Mouse (Mus musculus): ENCODE measurements around the gene Csrnp2.
A peak's percentile ranks its signal among the peaks of the same experiment; 100 is the strongest.

The Csrnp2 gene

DNA sequence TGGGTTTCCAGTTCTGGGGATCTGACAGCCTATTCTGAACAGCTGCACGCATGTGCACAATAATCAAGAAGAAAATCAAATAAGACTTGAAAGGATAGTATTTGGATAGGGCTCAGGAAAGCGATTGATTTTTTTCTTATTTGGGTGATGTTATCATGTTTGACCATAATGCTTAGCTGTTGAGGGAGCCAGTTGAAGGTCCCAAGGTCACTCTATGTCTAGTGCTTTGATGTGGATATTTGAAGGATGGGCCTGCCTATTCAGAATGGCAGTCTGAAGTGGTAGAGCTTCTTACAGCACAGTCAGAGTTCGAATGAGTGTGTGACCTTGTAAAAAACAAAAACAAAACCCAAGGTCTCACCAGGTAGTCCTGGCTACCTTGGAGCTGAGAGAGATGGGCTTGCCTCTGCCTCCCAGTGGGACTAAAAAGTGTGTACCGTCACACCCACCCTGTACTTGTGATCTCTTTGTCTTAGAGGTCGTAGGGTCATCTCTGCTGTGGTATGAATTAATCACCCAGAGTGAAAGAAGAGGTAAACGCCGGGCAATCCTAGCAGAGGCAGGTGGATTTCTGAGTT, 21.3 kb downstream of the Csrnp2 start:
- DNase-seq, result no peak

DNA sequence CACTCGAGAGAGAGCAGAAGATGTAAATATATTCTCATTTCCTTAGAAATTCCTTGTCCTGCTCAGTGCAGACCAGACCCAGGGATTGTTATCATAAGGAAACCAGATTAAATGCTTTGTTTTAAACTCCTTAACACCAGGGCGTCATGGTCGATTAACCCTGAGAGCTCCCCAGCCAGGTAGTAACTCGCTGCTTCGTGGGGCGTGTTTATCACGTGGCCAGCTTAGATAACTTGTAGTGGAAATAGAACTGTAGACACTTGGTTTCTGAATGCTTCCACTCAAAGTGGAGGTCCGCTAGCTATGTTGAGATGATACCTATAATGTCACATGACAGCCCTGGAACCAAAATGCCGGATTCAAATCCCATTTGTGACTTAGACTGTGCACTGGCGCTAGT, 25.3 kb downstream of the Csrnp2 start:
- no peak for DNase-seq

DNA sequence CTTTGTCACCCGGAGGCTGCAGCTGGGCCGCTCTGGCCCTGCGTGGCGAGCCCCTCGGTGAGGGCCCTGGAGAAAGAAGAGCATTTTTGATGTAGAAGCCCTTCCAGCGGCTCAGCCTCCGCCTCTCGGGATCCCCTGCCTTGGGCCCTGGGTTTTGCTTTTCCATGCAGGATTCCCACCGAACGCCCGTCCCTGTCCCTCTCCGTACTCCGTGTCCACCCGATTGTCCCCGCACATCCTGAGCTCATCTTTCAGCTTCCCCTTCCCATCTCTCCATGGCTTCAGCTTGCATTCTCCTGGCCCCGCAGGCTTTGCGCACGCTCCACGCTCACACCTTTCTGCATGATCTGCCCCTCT, 26.1 kb downstream of the Csrnp2 start:
- no peak for DNase-seq

DNA sequence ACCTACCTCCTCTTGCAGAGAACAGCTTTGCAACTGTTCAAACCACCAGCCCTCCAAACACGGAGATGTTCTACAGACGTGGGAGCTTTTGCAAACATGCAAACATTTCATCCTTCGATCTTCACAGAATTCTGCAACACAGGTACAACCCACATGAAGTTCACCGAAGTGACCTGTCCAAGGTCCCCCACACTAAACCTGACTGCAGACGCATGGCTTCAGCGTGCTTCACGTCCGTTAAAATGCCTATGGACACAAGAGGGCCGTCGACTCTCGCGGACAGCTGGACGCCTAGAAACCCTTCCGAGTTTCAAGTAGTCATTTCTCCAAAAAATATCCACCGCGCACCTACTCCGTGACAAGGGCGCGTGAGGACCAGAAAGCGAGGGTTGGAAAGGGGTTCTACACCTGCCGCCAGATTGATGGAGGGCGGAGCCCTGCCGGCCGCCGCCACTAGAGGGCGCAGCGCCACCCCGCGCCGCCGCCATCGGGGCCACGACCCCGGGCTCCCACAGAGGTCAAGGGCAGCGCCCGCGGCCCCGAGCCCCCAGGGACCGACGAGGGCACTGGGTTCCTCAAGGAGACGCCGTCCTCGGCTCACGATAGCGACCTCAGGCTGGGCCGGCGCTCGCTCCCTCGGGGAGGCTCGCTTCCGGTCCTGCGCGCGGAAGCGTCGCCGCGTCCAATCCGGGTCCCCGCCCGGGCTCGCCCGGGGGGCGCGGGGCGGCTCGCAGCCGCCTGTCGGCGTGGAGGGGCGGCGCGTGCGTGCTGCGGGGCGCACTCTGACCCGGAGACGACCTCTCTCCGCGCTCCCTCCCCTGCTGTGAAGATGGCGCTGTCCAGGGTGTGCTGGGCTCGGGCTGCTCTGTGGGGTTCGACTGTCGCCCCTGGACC, 26.7 kb downstream of the Csrnp2 start, which contains the start of gene Letmd1:
Gene Letmd1, plus strand, starts transcription at position 729 of the 894 bp plus-strand sequence.
- DNase-seq, result peak; percentile 90

DNA sequence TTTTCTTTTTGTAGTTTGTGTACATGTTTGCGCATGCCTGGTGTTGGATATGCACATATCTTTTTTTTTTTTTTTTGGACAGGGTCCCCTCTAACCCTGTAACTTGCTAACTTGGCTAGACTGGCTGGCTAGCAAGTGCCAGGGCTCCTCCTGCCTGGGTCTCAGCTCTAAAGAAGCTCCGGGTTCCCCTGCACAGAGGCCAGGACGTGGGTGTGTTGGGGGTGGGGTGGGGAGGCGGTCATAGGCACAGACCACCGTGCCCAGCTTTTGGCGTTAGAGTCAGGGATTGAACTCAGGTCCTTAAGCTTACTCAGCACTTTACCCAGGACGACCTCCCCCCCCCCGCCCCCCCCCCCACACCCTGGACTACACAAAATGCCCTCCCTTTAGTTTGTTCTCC, 27.6 kb downstream of the Csrnp2 start:
- DNase-seq, result no peak

DNA sequence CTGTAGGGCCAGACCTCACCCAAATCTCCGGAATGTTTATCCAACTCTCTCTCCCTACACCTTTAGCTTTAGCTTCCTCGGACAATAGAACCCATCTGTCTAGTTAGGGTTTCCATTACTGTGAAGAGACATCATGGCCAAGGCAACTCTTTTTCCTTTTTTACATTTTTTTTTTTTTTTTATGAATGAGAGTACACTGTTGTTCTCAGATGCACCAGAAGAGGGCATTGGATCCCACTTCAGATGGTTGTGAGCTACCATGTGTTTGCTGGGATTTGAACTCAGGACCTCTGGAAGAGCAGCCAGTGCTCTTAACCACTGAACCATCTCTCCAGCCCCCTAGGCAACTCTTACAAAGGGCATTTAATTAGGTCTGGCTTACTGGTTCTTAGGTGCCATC, 29.9 kb downstream of the Csrnp2 start:
- no peak for DNase-seq

DNA sequence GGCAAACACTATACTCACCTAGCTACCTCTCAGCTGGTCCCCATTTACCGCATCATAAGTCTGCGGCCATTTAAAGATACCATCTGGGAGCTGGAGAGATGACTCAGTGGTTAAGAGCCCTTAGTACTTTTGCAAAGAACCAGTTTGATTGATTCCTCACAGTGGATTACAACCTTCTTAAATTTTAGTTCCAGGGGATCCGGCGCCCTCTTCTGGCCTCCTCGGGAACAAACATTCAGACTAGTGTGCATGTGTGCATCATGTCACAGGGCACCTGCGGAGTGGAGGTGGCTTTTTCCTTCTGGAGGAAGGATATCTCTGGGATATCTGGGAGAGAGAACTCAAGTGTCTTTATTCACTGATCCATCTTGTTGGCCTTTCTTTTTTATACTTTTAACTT, 31.6 kb downstream of the Csrnp2 start:
- peak; percentile 79 for DNase-seq

DNA sequence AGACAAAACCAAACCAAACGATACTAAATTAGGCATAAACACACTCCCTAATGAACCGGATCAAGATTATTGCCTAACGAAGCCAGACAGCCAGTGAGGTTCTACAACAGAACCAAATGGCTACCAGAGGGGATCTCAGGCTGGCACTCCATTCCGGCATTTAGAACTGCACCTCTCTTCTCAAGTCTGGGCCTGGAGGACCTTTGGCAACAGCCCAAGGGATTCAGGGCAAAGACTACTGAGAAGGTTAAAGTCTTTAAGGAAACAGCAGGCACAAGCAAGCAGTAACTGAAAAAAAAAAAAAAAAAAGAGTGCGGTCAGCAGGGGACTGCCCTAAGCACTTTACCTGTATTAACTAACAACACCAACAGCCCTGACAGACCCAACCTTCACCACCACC, 33.2 kb downstream of the Csrnp2 start:
- no peak for DNase-seq

DNA sequence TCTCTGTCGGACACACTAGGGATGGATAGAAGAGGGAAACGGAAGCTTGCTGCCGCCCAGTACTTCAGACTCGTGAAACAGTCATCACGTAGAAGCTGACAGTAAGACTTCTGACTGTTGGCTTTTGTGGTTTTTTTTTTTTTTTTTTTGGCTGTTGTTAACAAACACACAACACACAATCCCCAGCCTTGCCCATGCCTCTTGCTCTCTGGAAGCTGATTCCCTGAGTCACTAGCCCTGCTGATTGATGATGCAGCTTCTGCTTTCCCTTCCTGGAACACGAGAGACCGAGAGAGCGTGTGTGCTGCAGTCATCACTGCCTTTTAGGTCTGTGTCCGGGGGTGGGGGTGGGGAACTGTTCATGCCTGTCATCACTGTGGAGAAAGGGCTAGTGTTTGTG, 33.6 kb downstream of the Csrnp2 start:
- no peak for DNase-seq

DNA sequence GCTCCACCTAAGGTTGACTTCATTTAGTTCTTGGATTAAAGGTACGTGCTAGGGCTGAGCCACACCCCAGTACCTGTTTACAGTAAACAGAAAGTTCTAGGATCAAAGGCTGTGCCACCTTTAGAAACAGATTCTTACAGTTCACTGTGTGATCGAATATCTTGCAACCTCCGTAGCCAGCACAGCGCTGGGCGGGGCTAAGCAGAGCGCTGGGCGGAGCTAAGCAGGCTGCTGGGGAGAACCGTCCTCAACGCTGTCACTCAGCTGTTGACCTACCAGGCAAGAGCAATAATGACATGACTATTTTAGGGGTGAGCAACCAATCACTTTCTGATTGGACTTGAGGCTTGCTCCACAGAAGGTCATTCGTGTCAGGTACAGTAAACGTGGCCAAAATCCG, 34.3 kb downstream of the Csrnp2 start:
- DNase-seq, result no peak

DNA sequence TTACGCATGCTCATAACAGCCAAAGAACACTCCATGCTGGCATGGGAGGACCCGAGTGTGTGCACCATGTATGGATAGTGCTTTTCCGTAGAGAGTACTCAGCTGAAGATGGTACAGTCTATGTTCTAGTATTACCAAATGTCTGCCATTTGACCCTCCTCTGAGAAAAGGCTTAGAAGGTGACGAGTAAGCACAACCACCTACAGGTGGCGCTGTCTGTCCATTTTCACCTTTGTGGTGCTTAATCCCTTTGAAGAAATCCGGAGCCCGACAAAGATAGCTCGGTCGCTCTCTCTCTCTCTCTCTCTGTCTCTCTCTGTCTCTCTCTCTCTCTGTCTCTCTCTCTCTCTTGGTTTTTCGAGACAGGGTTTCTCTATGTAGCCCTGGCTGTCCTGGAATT, 37.2 kb downstream of the Csrnp2 start:
- DNase-seq, result peak; percentile 69

DNA sequence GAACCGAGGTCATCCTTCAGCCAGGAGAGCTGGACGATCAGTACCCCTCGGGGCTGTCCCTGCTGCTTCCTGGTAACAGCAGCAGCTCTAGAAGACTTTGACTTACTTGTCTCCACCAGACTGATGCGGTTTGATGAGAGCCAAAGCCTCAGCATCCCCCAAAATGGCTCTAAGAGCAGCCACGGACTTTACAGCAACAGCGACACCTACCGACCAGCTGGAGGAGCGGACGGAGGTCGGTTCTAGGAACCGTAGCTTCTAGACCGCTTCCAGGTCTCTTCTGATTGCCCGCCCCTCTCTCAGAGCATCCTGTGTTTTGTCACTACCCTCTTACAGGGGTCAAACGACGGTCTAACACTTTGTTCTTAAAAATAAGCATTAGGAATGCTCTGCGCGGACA, 37.9 kb downstream of the Csrnp2 start:
- DNase-seq, result peak; percentile 87

DNA sequence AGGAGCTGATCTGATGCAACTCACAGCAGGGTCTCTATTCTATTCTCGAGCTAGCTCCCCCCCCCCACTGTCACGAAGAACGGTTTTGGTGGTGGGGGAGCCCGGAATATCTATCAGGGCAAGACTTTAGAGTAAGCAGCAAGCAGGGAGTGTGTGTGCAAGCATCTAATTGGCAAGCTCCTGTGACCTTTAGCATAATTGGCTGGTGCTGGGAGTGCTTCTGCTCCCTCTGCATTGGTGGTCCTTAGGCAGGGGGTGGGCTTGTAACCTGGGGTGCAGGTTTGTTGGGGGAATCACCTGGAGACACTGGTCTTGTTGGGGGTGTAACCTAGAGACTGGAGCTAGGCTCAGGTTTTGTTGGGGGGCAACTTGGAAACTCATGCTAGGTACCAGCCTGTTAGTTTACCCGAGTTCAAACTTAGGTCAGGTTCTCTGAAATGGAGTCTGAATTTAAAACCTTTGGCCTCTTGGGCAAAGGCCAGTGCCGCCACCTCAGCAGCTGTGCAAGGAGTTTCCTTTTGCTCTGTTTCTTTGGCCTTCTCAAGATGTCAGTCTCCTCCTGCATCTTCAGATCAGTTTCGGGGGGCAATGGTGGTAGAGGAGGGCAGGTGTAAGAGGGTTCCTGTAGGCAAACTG, 38.8 kb downstream of the Csrnp2 start:
- DNase-seq, result no peak

DNA sequence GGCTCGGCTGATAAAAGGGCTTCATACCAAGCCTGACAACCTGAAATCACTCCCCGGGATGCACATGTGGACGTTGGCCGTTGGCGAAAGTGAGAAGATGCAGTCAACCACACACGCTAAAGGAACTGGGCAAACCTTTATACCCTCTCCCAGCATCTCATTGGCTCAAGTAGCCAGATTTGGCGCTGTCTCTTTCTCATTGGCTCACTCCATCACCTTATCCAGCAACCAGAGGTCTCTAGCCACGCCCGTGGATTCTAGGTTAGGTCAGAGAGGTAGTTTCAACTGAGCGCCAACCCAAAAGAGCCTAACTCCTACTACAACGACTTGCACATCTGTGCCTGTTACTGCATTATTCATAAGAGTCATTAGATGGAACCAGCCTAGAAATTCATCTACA, 42.8 kb downstream of the Csrnp2 start:
- DNase-seq, result no peak

DNA sequence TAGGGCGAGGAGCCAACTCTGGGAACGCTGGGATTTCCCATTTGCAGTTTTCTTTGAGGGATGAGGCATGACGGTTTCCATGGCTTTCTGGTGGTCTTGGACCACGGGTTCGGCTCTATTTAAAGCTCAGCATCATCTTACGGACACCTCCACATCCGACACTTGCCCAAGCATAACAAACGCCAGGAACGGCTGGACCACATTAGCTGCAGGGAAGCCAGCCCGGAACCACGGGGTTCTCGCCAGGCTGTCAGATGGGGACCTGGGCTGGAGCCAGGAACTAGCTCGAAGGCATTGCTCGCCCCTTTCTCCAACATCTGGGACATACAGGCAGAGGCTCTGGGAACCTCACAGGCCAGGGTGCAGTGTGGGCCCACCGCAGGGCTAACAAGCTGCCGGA, 44.0 kb downstream of the Csrnp2 start:
- peak; percentile 50 for DNase-seq

DNA sequence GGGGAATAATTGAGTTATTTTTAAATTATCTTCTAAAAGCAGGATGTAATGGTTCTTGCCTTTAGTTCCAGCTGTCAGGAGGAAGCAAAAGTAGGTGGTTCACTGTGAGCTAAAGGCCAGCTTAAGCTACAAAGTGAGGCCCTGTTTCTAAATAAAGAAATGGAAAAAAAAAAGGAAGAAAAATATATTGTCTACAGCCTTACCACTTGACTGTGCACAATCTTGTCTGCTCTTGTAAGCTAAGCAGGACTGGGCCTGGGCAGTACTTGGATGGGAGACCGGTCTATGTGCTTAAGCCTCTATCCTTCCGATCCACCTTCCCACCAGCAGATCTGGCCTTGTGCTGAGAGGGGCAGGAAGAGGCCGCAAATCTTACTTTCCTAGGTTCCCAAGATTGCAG, 45.8 kb downstream of the Csrnp2 start:
- DNase-seq, result no peak

DNA sequence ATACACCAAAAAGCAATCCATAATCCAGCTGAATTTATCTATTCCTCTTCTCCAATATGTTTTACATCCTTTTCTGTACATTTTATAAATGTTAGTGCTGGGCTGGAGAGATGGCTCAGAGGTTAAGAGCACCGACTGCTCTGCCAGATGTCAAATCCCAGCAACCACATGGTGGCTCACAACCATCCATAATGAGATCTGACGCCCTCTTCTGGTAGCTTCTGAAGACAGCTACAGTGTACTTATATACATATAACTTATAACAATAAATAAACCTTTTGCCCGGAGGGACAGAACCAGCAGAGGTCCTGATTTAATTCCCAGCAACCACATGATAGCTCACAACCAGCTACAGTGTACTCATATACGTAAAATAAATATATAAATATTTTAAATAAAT, 46.7 kb downstream of the Csrnp2 start:
- no peak for DNase-seq

DNA sequence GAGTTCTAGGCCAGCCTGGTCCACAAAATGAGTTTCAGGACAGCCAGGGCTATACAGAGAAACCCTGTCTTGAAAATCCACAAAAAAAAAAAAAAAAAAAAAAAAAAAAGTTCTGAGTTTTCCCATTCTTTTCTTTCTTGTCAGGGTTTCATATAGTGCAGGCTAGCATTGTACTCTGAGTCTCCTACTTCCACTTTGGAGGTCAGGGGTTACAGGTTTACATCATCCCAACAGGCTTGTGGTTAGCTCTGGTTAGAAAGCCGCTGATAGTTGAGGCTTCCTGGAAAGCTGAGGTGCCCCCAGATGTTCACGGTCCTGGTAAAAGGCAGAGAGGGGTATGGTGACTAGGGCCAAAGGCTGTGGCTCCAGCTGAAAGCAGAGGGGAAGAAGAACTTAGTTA, 48.4 kb downstream of the Csrnp2 start:
- no peak for DNase-seq

DNA sequence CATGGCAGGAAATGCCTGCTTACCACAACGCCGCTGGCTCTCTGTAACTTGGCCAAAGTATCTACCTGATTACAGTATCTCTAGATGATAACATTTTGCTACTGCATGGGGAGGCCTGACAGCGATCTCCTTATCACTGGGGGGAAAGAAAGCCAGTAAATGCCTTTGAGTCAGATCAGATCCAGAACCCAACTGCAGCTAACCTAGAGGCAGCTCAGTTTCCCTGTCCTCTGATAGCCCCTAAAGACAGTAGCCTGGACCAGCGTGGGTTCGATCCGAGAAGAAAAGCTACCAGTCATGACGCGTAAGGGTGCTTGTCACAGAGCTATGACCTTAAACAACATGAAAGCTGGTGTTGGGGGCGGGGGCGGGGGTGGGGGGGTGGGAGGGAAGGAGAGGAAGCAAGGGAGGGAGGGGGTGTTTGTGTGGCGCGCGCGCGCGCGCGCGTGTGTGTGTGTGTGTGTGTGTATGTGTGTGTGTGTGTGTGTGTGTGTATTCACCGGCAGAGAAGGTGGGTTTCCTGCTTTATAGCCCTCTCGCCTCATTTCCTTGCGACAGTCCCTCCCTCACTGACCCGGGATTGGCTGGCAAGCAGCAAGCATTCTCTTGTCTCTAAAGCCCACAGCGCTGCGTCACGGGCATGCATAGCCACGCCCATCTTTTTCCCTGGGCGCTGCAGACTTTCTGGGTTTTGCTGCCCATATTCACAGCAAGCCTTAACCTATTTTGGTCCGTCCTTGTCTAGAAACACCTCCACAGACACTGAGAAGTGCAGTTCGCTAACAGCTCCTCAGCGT, 52.0 kb downstream of the Csrnp2 start:
- DNase-seq, result peak; percentile 78

DNA sequence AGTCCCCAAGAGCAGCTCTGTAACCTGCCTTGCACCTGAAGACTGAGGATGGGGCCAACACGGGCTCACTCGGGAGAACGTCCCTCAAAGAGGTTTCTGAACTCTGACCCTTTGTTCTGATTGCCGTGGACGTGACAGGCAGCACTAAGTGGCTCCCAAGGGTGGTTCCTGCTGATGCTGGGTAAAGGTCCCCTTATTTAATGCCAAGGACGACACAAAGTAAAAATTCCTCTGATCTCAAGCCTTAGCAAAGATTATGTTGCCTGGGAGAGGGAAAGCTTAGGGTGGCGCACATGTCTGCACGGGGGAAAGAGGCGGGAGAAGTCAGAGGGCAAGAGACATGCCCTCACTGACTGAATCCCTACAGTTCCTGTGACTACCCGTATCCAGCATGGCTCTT, 58.8 kb downstream of the Csrnp2 start:
- no peak for DNase-seq

DNA sequence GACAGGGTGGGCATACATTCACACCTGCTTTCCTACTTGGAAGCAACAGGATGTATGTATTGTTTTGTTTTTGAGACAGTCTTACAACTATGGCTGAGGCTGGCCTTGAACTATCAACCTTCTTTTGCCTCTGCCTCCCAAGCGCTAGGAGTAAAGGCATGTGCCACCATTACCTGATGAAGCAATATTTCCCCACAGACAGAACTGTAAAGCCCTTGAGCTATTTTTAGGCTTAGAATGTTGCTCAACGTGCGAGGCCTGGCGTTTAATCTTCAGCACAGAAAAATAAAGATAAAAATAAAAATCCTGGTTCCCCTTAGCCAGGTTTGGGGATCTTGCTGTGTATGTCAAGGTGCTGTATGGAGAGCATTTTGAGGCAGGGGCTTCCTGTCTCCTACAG, 59.2 kb downstream of the Csrnp2 start:
- DNase-seq, result no peak

DNA sequence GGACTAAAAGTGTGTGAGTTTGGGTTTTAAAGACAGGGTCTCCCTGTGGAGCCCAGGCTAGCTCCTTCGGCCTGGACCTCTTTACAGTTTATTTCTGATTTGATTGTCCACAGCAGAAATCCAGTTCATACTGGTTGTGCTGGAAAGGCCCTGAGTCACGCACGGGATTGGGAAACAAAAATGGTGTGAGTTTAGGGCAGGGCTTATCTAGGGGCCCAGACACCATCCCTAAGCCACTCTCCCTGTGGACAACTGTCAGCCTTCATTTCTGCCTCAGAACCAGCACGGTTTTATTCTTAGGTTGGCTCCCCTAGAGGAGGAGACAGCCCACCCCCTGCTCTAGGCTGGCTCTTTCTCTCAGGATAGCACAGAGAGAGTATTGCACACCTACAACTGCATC, 62.1 kb downstream of the Csrnp2 start:
- no peak for DNase-seq

DNA sequence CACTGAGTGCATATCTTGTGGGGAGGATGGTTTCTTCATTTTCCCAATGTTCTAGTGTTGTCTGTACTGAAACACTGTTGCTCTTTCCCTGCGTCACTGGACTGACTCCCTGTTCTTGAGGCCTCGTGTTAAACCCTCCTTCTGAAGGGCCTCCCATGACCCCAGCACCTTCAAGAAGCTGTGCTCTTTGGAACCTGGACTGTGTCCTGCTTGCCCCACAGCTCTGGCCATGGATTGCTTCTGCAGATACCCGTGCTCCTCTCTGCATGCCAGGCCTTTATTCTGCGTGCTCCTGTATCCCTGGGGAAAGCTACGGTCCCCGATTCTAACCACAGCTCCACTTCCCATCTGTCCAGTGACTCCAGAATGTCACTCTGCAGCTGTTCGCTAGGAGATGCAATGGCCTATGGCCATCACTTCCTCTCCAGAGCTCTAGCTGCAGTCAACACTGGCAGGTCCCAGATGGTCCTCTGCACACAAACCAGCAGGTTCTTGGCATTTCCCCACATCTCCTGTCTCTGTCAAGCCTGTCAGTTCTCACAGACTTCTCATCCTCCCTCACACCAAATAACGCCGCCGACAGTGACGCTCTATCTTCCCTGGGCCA, 65.2 kb downstream of the Csrnp2 start:
- no peak for DNase-seq

All from right cerebral cortex, postnatal 4 days (tissue).